Mouse (Mus musculus) CH12.LX (cell line): Measurements from ENCODE around the gene Agtpbp1. TPM values are rescaled to one million over a fixed set of nuclear protein-coding genes. Genes with fewer than 3 reads are reported as not detected.

ENCODE experiments used
- DNase-seq: peaks from one replicate; pipeline ENCODE4 v3.0.0-alpha.2; 2013; ENCODE audit errors: extremely low read depth
- H3K27ac ChIP-seq: 2 replicates; pipeline ENCODE4 v1.5.1; 2012; ENCODE audit warnings: low read depth, mild to moderate bottlenecking, control low read depth, moderate library complexity; ENCODE audit not compliant: insufficient read depth
- H3K27me3 ChIP-seq: replicated peaks from 2 replicates; pipeline ENCODE3; 2012; ENCODE audit warnings: inconsistent platforms
- H3K36me3 ChIP-seq, 2 experiments: replicated peaks in 1 of 2; 2 replicates each; pipeline versions ENCODE3 to v1.6.1; 2012; ENCODE audit warnings: inconsistent platforms in 1 of 2, low read length in 1 of 2, mild to moderate bottlenecking in 1 of 2, mixed read lengths in 1 of 2, moderate library complexity in 1 of 2; ENCODE audit not compliant: control insufficient read depth in 1 of 2, insufficient read depth in 1 of 2
- H3K4me1 ChIP-seq, 2 experiments: 2 replicates each; pipeline ENCODE4 v1.6.1; 2012; ENCODE audit warnings: inconsistent platforms in 1 of 2, moderate library complexity in 1 of 2; ENCODE audit not compliant: insufficient read depth in 2 of 2, control insufficient read depth in 1 of 2
- H3K4me2 ChIP-seq: 2 replicates; pipeline ENCODE4 v1.6.1; 2012; ENCODE audit warnings: low read depth, mild to moderate bottlenecking, control low read depth; ENCODE audit not compliant: poor library complexity, insufficient read depth, severe bottlenecking
- H3K4me3 ChIP-seq, 3 experiments: fragments of 150-350 bp in 1 of 3; sonication (generic) in 1 of 3; replicated peaks in 1 of 3; 2 replicates each; pipeline versions ENCODE3 to v1.5.1; 2011 to 2012; ENCODE audit warnings: low read depth in 2 of 3, low read length in 2 of 3, mild to moderate bottlenecking in 2 of 3, moderate library complexity in 2 of 3, control low read depth in 1 of 3, improper control_type of control experiment in 1 of 3, inconsistent platforms in 1 of 3, mixed read lengths in 1 of 3; ENCODE audit not compliant: poor library complexity in 1 of 3
- H3K79me2 ChIP-seq: replicated peaks from 2 replicates; pipeline ENCODE4 v1.6.1; 2012; ENCODE audit warnings: mild to moderate bottlenecking, moderate library complexity; ENCODE audit not compliant: control insufficient read depth, poor library complexity, insufficient read depth, severe bottlenecking; ENCODE audit errors: extremely low read depth
- H3K9ac ChIP-seq: 2 replicates; pipeline ENCODE4 v1.6.1; 2012; ENCODE audit warnings: low read depth, mild to moderate bottlenecking, control low read depth, moderate library complexity; ENCODE audit not compliant: insufficient read depth
- H3K9me3 ChIP-seq: replicated peaks from 2 replicates; pipeline ENCODE3; 2012; ENCODE audit warnings: low read length, inconsistent platforms, mixed read lengths
- BHLHE40 ChIP-seq: IDR thresholded peaks from 2 replicates; pipeline ENCODE4 v1.6.1; 2011; ENCODE audit warnings: mild to moderate bottlenecking, low read depth, low read length, improper control_type of control experiment
- CTCF ChIP-seq, 2 experiments: IDR thresholded peaks in 1 of 2; conservative IDR thresholded peaks in 1 of 2; 2 replicates each; pipeline ENCODE4 v1.5.1; 2011 to 2012; ENCODE audit warnings: low read depth in 2 of 2, low read length in 2 of 2, improper control_type of control experiment in 1 of 2, inconsistent platforms in 1 of 2, mild to moderate bottlenecking in 1 of 2, moderate library complexity in 1 of 2
- ETS1 ChIP-seq: conservative IDR thresholded peaks from 2 replicates; pipeline ENCODE4 v1.6.1; 2012; ENCODE audit warnings: low read depth, mild to moderate bottlenecking, inconsistent platforms, low read length, improper control_type of control experiment, moderate library complexity
- HCFC1 ChIP-seq: IDR thresholded peaks from 2 replicates; pipeline ENCODE4 v1.6.1; 2012; ENCODE audit warnings: low read depth, mild to moderate bottlenecking, inconsistent platforms, low read length, improper control_type of control experiment
- JUN ChIP-seq: IDR thresholded peaks from 2 replicates; pipeline ENCODE4 v1.6.1; 2011; ENCODE audit warnings: low read depth, mild to moderate bottlenecking, low read length, improper control_type of control experiment, moderate library complexity; ENCODE audit not compliant: insufficient read depth
- KAT2A ChIP-seq: IDR thresholded peaks from 2 replicates; pipeline ENCODE4 v1.6.1; 2012; ENCODE audit warnings: low read length, improper control_type of control experiment, inconsistent platforms; ENCODE audit not compliant: insufficient replicate concordance
- MAFK ChIP-seq: IDR thresholded peaks from 2 replicates; pipeline ENCODE4 v1.6.1; 2011; ENCODE audit warnings: low read length, improper control_type of control experiment; ENCODE audit not compliant: insufficient replicate concordance
- MAX ChIP-seq: IDR thresholded peaks from 2 replicates; pipeline ENCODE4 v1.6.1; 2011; ENCODE audit warnings: low read length, improper control_type of control experiment
- MAZ ChIP-seq: IDR thresholded peaks from 2 replicates; pipeline ENCODE4 v1.6.1; 2012; ENCODE audit warnings: low read depth, mild to moderate bottlenecking, inconsistent platforms, low read length, improper control_type of control experiment, moderate library complexity
- MEF2A ChIP-seq: IDR thresholded peaks from 2 replicates; pipeline ENCODE4 v1.6.1; 2014; ENCODE audit warnings: low read depth, mild to moderate bottlenecking, inconsistent platforms, low read length, improper control_type of control experiment, borderline replicate concordance
- NRF1 ChIP-seq: IDR thresholded peaks from 2 replicates; pipeline ENCODE4 v1.6.1; 2014; ENCODE audit warnings: low read depth, mild to moderate bottlenecking, inconsistent platforms, low read length, improper control_type of control experiment, moderate library complexity
- PAX5 ChIP-seq: IDR thresholded peaks from 2 replicates; pipeline ENCODE4 v1.6.1; 2012; ENCODE audit warnings: low read length, inconsistent platforms, mixed read lengths
- POLR2A ChIP-seq: IDR thresholded peaks from 2 replicates; pipeline ENCODE4 v1.6.1; 2011; ENCODE audit warnings: low read depth, mild to moderate bottlenecking, improper control_type of control experiment, low read length
- RAD21 ChIP-seq: IDR thresholded peaks from 2 replicates; pipeline ENCODE4 v1.6.1; 2011; ENCODE audit warnings: low read depth, mild to moderate bottlenecking, low read length, improper control_type of control experiment, moderate library complexity
- SMC3 ChIP-seq: IDR thresholded peaks from 2 replicates; pipeline ENCODE4 v1.6.1; 2011; ENCODE audit warnings: low read depth, low read length, improper control_type of control experiment
- UBTF ChIP-seq: IDR thresholded peaks from 2 replicates; pipeline ENCODE4 v1.6.1; 2012; ENCODE audit warnings: low read depth, mild to moderate bottlenecking, inconsistent platforms, low read length, improper control_type of control experiment, moderate library complexity
- USF1 ChIP-seq: IDR thresholded peaks from 2 replicates; pipeline ENCODE4 v1.6.1; 2014; ENCODE audit warnings: low read depth, mild to moderate bottlenecking, inconsistent platforms, low read length, improper control_type of control experiment
- dilution Hi-C: fragments of 300-500 bp; cut with MboI; formaldehyde crosslinking; loops from 2 replicates; pipeline ENCODE4 v1.14.3; 2020; ENCODE audit warnings: low sequenced_read_pairs; ENCODE audit not compliant: extremely low pct_unique_long_range_greater_than_20kb, extremely low pct_ligation_motif_present
- in situ Hi-C: fragments of 300-500 bp; cut with MboI; formaldehyde crosslinking; loops from 3 replicates; pipeline ENCODE4 v1.14.3; 2019; ENCODE audit warnings: low sequenced_read_pairs, low pct_ligation_motif_present, low pct_unique_long_range_greater_than_20kb, mixed read lengths
- polyA plus RNA-seq: library from polyadenylated mRNA; unstranded; fragments of >175 nt; gene quantifications from 2 replicates; pipeline ENCODE4 v1.2.1, GENCODE M21; 2012; ENCODE audit warnings: low read depth; ENCODE audit not compliant: insufficient read length
- total RNA-seq, 2 experiments: library from RNA; depleted of rRNA; stranded (reverse); fragments of 300-350 nt in 1 of 2; fragments of >200 nt in 1 of 2; gene quantifications; 2 replicates each; pipeline ENCODE4 v1.2.3; 2012 to 2014

Gene Agtpbp1
- total and polyA plus RNA-seq, 3 experiments: 15.7 to 21.5 (median 19.5) TPM

GRCm38 (mm10) chr13:59460958-59461357, 124.1 kb downstream of the Agtpbp1 start:
- Histone ChIP-seq H3K4me1 (peaks cover 2 to 11% of the 10 kb centered on the region in 2 experiments; a peak in 2 of 4 replicates), H3K4me2 (no peak overlapping the region)
- dilution Hi-C loops: no loop called here
- no peak for DNase-seq
- TF ChIP-seq HCFC1 (no peak), MEF2A (no peak), PAX5 (no peak), JUN (no peak), MAX (no peak), MAZ (no peak)
- TF ChIP-seq, all 38 proteins: peak for 0
- no peaks in the 10 kb centered on the region for H3K9me3 ChIP-seq
- peaks cover 22 to 72% of the 10 kb centered on the region in 2 experiments for H3K36me3 ChIP-seq
- no peak overlapping the region for H3K9ac ChIP-seq
- H3K4me3 ChIP-seq: no peak overlapping the region
- no peak overlapping the region for H3K27ac ChIP-seq
- in situ Hi-C loops: no loop called here
- no peaks in the 10 kb centered on the region for H3K79me2 ChIP-seq
- H3K27me3 ChIP-seq: no peaks in the 10 kb centered on the region

GRCm38 (mm10) chr13:59456203-59456602, 128.8 kb downstream of the Agtpbp1 start:
- Histone ChIP-seq H3K9ac (no peak overlapping the region), H3K4me3 (no peak overlapping the region), H3K79me2 (no peaks in the 10 kb centered on the region), H3K27ac (no peak overlapping the region), H3K36me3 (peaks cover 9 to 60% of the 10 kb centered on the region in 2 experiments), H3K4me2 (no peak overlapping the region), H3K4me1 (peaks cover 2 to 14% of the 10 kb centered on the region in 2 experiments; a peak in 2 of 4 replicates), H3K9me3 (no peaks in the 10 kb centered on the region), H3K27me3 (no peaks in the 10 kb centered on the region)
- peak; percentile 21 for DNase-seq
- TF ChIP-seq JUN (no peak), UBTF (no peak), PAX5 (no peak), ETS1 (no peak), RAD21 (no peak)
- dilution Hi-C loops (no loop called here), in situ Hi-C loops (no loop called here)

- Histone ChIP-seq H3K9me3 (no peaks in the 10 kb centered on the region), H3K4me1 (peaks cover 2 to 14% of the 10 kb centered on the region in 2 experiments; a peak in 2 of 4 replicates), H3K4me2 (no peak overlapping the region), H3K36me3 (peaks cover 9 to 54% of the 10 kb centered on the region in 2 experiments), H3K79me2 (no peaks in the 10 kb centered on the region), H3K27ac (no peak overlapping the region), H3K9ac (no peak overlapping the region), H3K27me3 (no peaks in the 10 kb centered on the region), H3K4me3 (no peak overlapping the region)
- in situ Hi-C loops: no loop called here
- dilution Hi-C loops: no loop called here
- DNase-seq: no peak
- TF ChIP-seq MAFK (no peak), HCFC1 (no peak), BHLHE40 (no peak), NRF1 (no peak), USF1 (no peak), POLR2A (no peak), SMC3 (no peak), ETS1 (no peak), RAD21 (no peak), CTCF (conservative IDR thresholded peaks at IDR 0.05 in 1 of 2, IDR thresholded peaks at IDR 0.05 in 1 of 2; ENCODE audit: low read depth in 2 of 2, low read length in 2 of 2) (no peak), KAT2A (no peak)
These were observed 130.8 kb downstream of the Agtpbp1 start for GRCm38 (mm10) chr13:59454001-59454785.
